Mouse (Mus musculus): Measurements from ENCODE around the gene Gm9844. TPM values are rescaled to one million over a fixed set of nuclear protein-coding genes. Genes with fewer than 3 reads are reported as not detected.
"Not testable (repeated sequence)": the region's sequence is repeated elsewhere in the genome, so short reads cannot be mapped to it uniquely, and the experiment has no call there.

The Gm9844 gene
- total RNA-seq (2015; ENCODE audit: low replicate concordance) (not detected in 2 replicates), total RNA-seq (2017; ENCODE audit: low replicate concordance) (1.4 TPM in 1 of 2 replicates, not detected in the other)

- no peak for ATAC-seq (replicated peaks; ENCODE audit: low FRiP score, poor library complexity, severe bottlenecking)
These were observed at the start of gene Gm9844 for GRCm38 (mm10) chr7:24861913-24862312. Gene Gm9844, plus strand, starts transcription at chr7:24862213.

GRCm38 (mm10) chr7:24817502-24817901, 44.5 kb upstream of the Gm9844 start:
- peak; percentile 80 for ATAC-seq (replicated peaks; ENCODE audit: low FRiP score, poor library complexity, severe bottlenecking)

GRCm38 (mm10) chr7:24824452-24824851, 37.6 kb upstream of the Gm9844 start:
- no peak for ATAC-seq (replicated peaks; ENCODE audit: low FRiP score, poor library complexity, severe bottlenecking)

GRCm38 (mm10) chr7:24827181-24827580, 34.8 kb upstream of the Gm9844 start:
- no peak for ATAC-seq (replicated peaks; ENCODE audit: low FRiP score, poor library complexity, severe bottlenecking)

- 0 out of 2 replicates have a peak, but pooled peaks have one; percentile 20 for ATAC-seq (replicated peaks; ENCODE audit: low FRiP score, poor library complexity, severe bottlenecking)
These were observed 23.1 kb upstream of the Gm9844 start for GRCm38 (mm10) chr7:24838732-24839409.

GRCm38 (mm10) chr7:24839410-24839808, 22.6 kb upstream of the Gm9844 start:
- ATAC-seq (replicated peaks; ENCODE audit: low FRiP score, poor library complexity, severe bottlenecking), result no peak

- ATAC-seq (replicated peaks; ENCODE audit: low FRiP score, poor library complexity, severe bottlenecking), result no peak
These were observed 21.7 kb upstream of the Gm9844 start for GRCm38 (mm10) chr7:24840331-24840730.

- ATAC-seq (replicated peaks; ENCODE audit: low FRiP score, poor library complexity, severe bottlenecking), result no peak
These were observed 21.0 kb upstream of the Gm9844 start for GRCm38 (mm10) chr7:24841009-24841408.

- ATAC-seq (replicated peaks; ENCODE audit: low FRiP score, poor library complexity, severe bottlenecking), result no peak
These were observed 17.9 kb upstream of the Gm9844 start for GRCm38 (mm10) chr7:24844144-24844543.

GRCm38 (mm10) chr7:24845181-24845580, 16.8 kb upstream of the Gm9844 start:
- ATAC-seq (replicated peaks; ENCODE audit: low FRiP score, poor library complexity, severe bottlenecking), result no peak

GRCm38 (mm10) chr7:24845713-24846112, 16.3 kb upstream of the Gm9844 start:
- ATAC-seq (replicated peaks; ENCODE audit: low FRiP score, poor library complexity, severe bottlenecking), result no peak

GRCm38 (mm10) chr7:24846576-24846975, 15.4 kb upstream of the Gm9844 start:
- not testable (repeated sequence) for ATAC-seq (replicated peaks; ENCODE audit: low FRiP score, poor library complexity, severe bottlenecking)

GRCm38 (mm10) chr7:24850162-24850561, 11.9 kb upstream of the Gm9844 start:
- no peak for ATAC-seq (replicated peaks; ENCODE audit: low FRiP score, poor library complexity, severe bottlenecking)

GRCm38 (mm10) chr7:24850899-24851303, 11.1 kb upstream of the Gm9844 start:
- ATAC-seq (replicated peaks; ENCODE audit: low FRiP score, poor library complexity, severe bottlenecking), result peak; percentile 69

- ATAC-seq (replicated peaks; ENCODE audit: low FRiP score, poor library complexity, severe bottlenecking), result no peak
These were observed 10.3 kb upstream of the Gm9844 start for GRCm38 (mm10) chr7:24851596-24852325.

- ATAC-seq (replicated peaks; ENCODE audit: low FRiP score, poor library complexity, severe bottlenecking), result peak; percentile 91
These were observed 9.3 kb upstream of the Gm9844 start for GRCm38 (mm10) chr7:24852557-24853232.

GRCm38 (mm10) chr7:24853233-24853563, 8.8 kb upstream of the Gm9844 start:
- peak; percentile 57; the same call in 1 of the 2 replicates for ATAC-seq (replicated peaks; ENCODE audit: low FRiP score, poor library complexity, severe bottlenecking)

GRCm38 (mm10) chr7:24853695-24854094, 8.3 kb upstream of the Gm9844 start:
- ATAC-seq (replicated peaks; ENCODE audit: low FRiP score, poor library complexity, severe bottlenecking), result no peak

GRCm38 (mm10) chr7:24856460-24857120, 5.4 kb upstream of the Gm9844 start:
- ATAC-seq (replicated peaks; ENCODE audit: low FRiP score, poor library complexity, severe bottlenecking), result no peak

GRCm38 (mm10) chr7:24859234-24859633, 2.8 kb upstream of the Gm9844 start:
- ATAC-seq (replicated peaks; ENCODE audit: low FRiP score, poor library complexity, severe bottlenecking), result peak; percentile 89
